Mouse (Mus musculus) megakaryocyte-erythroid progenitor cell, adult 5-6 weeks (primary cell): Measurements from ENCODE around the gene Reep6. TPM values are rescaled to one million over a fixed set of nuclear protein-coding genes. Genes with fewer than 3 reads are reported as not detected.
"Not testable (repeated sequence)": the region's sequence is repeated elsewhere in the genome, so short reads cannot be mapped to it uniquely, and the experiment has no call there.

Experiments
- ATAC-seq: replicated peaks from 2 replicates; pipeline ENCODE4 v1.8.0; 2016; ENCODE audit warnings: mild to moderate bottlenecking, inconsistent platforms; ENCODE audit not compliant: severe bottlenecking, poor library complexity, low FRiP score, low TSS enrichment
- total RNA-seq, 2 experiments: library from RNA; stranded (forward) in 1 of 2; stranded (reverse) in 1 of 2; fragments of 200-1000, 215-1000 nt in 1 of 2; fragments of >200 nt in 1 of 2; fragmentation: Nextera tagmentation in 1 of 2; gene quantifications; 2 replicates each; pipeline ENCODE4 v1.2.3; 2014 to 2017

Reep6 gene
- total RNA-seq, 2 experiments from 2014 or later = 6.8 to 23.1 TPM

- ATAC-seq = peak; percentile 47
Measured at GRCm38 (mm10) chr10:80323261-80324119, 6.3 kb upstream of the Reep6 start.

GRCm38 (mm10) chr10:80324120-80325037, 5.4 kb upstream of the Reep6 start:
- no peak for ATAC-seq

GRCm38 (mm10) chr10:80325045-80325444, 4.7 kb upstream of the Reep6 start:
- no peak for ATAC-seq

DNA sequence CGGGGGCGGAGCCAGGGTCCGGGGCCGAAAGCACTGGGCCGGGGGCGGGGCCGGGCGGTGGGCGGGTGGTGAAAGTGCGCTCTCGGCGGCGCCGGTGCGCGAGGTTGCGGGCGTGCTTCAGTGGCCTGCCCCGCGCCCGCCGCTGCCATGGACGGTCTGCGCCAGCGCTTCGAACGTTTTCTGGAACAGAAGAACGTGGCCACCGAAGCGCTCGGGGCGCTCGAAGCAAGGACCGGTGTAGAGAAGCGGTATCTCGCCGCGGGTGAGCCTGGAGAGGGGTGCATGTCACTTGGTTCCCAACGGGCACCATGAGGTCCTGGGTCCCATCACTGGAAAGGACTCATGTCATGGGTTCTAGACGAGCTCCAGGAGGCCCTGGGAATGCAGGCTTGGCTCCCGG, 331 bp downstream of the Reep6 start:
- ATAC-seq = no peak

GRCm38 (mm10) chr10:80330888-80331287, 1.1 kb downstream of the Reep6 start:
- no peak for ATAC-seq

DNA sequence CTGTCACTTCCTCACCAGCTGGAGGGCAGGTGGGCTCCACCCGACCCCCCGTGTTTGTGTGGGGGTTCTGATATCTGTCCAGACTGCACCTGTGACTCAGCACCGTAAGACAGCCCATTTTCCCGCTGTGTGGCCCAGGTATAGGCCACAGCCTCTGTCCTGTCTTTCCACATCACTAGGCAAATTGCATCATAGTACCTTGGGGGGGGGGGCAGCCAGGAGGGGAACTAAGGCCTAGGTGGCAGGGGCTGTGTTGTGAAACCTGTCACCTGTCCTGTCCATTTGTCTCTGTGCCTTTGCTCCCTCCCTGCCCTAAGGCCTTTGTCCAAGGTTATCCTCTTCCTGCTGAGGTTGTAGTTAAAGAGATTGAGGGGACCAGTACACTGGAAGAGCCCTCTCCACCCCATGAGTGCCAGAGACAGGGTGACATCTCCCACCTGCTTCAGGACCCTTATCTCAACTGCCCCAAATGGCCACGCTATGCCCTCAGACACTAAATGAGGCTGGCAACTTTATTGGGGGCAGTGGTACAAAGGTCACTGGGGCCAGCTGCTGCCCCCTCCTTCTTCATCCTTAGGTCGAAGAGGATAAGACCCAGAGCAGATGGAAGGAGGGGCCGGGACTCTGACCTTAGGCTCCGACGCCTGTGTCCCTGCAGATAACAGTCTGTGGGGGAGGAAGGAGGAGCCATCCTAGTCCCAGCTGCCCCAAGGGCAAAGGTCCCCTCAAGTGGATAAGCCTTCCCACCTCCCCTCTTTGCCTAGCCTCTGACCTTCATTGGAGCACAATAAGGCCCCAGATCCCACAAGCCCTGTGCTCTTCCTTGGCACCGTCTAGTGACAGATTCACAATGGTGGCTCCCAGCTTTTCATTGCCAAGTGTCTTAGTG, 2.1 kb downstream of the Reep6 start:
- peak; percentile 58 for ATAC-seq

DNA sequence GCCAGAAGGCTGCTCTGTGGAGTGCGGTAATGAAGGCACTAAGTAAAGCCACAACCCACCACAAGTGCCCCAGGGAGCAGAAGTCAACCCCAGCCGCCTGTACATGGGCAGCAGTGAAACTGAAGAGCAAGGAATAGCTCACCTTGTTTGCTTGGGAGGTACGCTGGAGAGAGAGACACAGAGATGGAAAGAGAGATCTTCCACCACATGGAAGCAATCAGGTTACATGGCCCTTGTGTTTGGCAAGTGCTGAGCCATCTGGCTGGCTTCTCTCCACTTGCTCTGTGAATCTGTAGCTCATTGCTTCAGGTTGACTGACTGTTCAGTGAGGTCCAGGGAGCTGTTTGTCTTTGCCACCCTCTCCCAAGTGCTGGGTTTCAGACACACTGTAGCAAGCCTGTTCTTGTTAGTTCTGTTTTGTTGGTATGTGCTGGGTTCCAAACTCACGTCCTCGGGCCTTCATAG, 2.8 kb downstream of the Reep6 start:
- no peak for ATAC-seq

- ATAC-seq = no peak
Measured at GRCm38 (mm10) chr10:80336263-80336662, 6.5 kb downstream of the Reep6 start.

- ATAC-seq = 0 out of 2 replicates have a peak, but pooled peaks have one; percentile 20
Measured at GRCm38 (mm10) chr10:80339941-80340750, 10.4 kb downstream of the Reep6 start.

DNA sequence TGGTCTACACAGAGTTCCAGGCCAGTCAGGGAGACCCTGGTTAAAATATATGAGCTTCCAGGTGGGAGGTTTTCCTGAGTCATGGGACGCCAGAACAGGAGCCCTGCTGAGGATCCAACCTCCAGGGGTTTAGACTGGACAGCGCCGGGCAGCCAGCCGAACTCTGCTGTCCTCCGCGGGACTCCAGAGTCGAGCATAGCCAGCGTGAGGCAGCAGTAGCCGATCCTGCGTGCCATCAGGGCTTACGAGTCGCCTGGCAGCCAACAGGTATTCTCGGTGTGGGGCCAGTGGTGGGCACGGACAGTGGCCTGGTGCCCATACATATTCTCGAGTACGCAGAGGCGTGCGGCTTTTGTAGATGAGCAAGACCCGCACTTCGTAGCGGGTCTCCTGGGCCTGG, 11.3 kb downstream of the Reep6 start:
- no peak for ATAC-seq

DNA sequence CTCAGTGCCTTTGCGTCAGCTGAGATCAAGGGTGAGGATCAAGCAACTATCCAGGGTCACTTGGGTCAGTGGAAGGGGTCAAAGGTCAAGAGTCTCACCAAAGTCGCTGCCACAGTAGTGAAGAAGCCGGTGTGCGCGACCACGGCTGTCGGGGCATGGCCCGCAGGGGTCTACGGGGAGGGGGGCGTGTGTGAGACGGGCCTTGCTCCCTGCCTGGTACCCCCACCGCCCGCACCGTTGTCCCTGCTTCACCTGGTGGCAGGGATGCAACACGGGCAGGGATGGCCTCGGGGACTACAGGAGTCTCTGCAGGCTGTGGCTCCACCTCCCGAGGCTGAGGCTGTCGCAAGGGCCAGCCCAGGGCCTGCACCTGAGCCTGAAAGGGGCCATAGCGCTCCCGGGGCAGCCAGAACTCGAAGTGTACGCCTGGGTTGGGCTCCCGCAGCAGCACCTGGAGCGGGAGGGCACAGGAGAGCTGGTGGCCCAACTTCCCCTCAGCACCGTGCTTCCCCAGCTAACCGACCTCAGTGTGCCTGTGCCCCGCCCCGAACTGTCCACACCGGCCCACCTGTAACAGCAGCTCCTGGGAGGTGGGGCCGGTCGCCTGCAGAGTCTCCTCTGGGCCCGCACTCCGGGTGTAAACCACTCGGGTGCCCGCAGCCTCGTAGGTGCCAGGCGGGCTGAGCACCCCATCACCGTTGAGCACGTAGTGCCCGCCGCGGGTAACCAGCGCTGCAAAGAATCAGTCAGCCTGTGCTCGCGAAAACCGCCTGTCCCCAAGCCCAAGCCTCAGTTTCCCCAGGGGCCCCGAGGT, 11.9 kb downstream of the Reep6 start:
- ATAC-seq = no peak

GRCm38 (mm10) chr10:80342305-80342748, 12.6 kb downstream of the Reep6 start:
- no peak for ATAC-seq

- peak; percentile 12; the same call in 1 of the 2 replicates for ATAC-seq
Measured at GRCm38 (mm10) chr10:80342749-80343424, 13.1 kb downstream of the Reep6 start.

DNA sequence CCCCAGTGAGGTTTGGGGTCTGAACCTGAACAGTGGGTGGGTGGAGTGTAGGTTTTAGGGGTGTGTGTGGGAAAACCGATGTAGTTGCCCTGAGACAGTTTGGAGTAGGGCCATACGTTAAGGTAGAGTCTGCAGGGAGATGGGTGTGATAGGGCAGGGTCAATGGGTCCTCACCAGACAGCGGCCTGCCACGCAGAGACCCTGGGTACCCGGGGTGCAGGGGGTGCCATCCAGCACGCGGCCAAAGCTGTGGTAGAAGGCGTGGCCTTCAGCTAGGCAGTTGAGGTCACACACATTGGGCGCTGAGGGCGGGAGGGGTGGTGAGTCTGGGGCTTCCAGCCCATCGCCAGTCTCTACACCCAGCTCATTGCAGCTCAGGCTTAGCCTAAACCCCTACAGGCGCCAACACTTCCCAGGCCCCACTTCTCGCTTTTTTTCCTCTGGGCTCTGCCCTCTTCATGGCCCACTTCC, 13.7 kb downstream of the Reep6 start:
- no peak; the same call in 1 of the 2 replicates for ATAC-seq

GRCm38 (mm10) chr10:80344131-80344661, 14.4 kb downstream of the Reep6 start:
- ATAC-seq = peak; percentile 59

DNA sequence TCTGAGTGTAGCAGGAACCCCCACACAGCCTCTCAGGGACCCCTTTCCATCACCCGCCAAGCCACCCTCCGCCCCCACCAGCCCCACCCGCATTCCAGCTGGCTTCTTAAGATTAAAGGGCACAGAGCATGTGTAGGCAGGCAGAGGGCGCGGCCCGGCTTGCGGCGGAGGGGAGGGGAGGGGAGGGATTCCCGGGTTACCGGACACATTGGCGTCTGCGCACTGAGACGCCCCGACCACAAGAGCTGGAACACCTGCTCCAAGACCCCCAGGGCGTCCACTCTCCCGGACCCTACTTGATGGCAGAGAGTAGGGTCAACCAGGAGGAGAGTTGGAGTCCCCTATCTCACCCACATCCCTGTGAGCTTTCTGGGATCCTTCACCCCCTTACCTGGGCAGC, 15.4 kb downstream of the Reep6 start:
- no peak for ATAC-seq

GRCm38 (mm10) chr10:80345929-80346328, 16.2 kb downstream of the Reep6 start:
- not testable (repeated sequence) for ATAC-seq
